Mouse (Mus musculus) embryonic facial prominence, embryonic 14.5 days (tissue): Measurements from ENCODE around the gene Elovl7. TPM values are rescaled to one million over a fixed set of nuclear protein-coding genes. Genes with fewer than 3 reads are reported as not detected.
A peak's percentile ranks its signal among the peaks of the same experiment; 100 is the strongest.

Experiments
- ATAC-seq: fragments of 200-750 bp; cut with Nextera tagmentation; 2 replicates; pipeline ENCODE4 v1.8.0; 2017; ENCODE audit warnings: low read depth, moderate number of reproducible peaks, moderate TSS enrichment
- DNase-seq: peaks from one replicate; pipeline ENCODE4 v3.0.0-alpha.2; 2015; ENCODE audit warnings: low spot score
- H3K27ac ChIP-seq: fragments of 300-500 bp; sonication (generic); replicated peaks from 2 replicates; pipeline ENCODE4 v1.5.1; 2014; ENCODE audit warnings: low read depth, mild to moderate bottlenecking, low read length, moderate library complexity
- H3K27me3 ChIP-seq: fragments of 300-500 bp; sonication (generic); replicated peaks from 2 replicates; pipeline ENCODE4 v1.6.1; 2014; ENCODE audit warnings: low read length; ENCODE audit not compliant: control insufficient read depth, insufficient read depth
- H3K36me3 ChIP-seq: fragments of 300-500 bp; sonication (generic); 2 replicates; pipeline ENCODE4 v1.6.1; 2014; ENCODE audit warnings: low read length, mixed read lengths; ENCODE audit not compliant: control insufficient read depth, insufficient read depth
- H3K4me1 ChIP-seq: fragments of 300-500 bp; sonication (generic); 2 replicates; pipeline ENCODE4 v1.6.1; 2014; ENCODE audit warnings: antibody characterized with exemption, low read length; ENCODE audit not compliant: control insufficient read depth, insufficient read depth
- H3K4me2 ChIP-seq: fragments of 300-500 bp; sonication (generic); 2 replicates; pipeline ENCODE4 v1.6.1; 2014; ENCODE audit warnings: low read depth, mild to moderate bottlenecking, low read length, moderate library complexity, mixed read lengths
- H3K4me3 ChIP-seq: fragments of 300-500 bp; sonication (generic); 2 replicates; pipeline ENCODE4 v1.5.1; 2014; ENCODE audit warnings: low read depth, mild to moderate bottlenecking, low read length
- H3K9ac ChIP-seq: fragments of 300-500 bp; sonication (generic); 2 replicates; pipeline ENCODE4 v1.6.1; 2014; ENCODE audit warnings: low read depth, mild to moderate bottlenecking, low read length, moderate library complexity, mixed read lengths
- H3K9me3 ChIP-seq: fragments of 300-500 bp; sonication (generic); 2 replicates; pipeline ENCODE4 v1.6.1; 2016; ENCODE audit warnings: low read length; ENCODE audit not compliant: control insufficient read depth
- WGBS: fragments of 180-500 bp; shearing (Covaris S2); extraction: QIAGEN DNeasy Blood & Tissue Kit; methylation state at CpG from one replicate; pipeline ENCODE4 v1.1.7; 2014; 5-methylcytosine and 5-hydroxymethylcytosine counted together
- polyA plus RNA-seq: library from polyadenylated mRNA; unstranded; fragments of >200 nt; fragmentation: Nextera tagmentation; extraction: Ambion mirVana; gene quantifications from 2 replicates; pipeline ENCODE4 v1.2.1, GENCODE M21; 2014

The Elovl7 gene
- polyA plus RNA-seq, 1 experiment from 2014 or later: 4.2 TPM

DNA sequence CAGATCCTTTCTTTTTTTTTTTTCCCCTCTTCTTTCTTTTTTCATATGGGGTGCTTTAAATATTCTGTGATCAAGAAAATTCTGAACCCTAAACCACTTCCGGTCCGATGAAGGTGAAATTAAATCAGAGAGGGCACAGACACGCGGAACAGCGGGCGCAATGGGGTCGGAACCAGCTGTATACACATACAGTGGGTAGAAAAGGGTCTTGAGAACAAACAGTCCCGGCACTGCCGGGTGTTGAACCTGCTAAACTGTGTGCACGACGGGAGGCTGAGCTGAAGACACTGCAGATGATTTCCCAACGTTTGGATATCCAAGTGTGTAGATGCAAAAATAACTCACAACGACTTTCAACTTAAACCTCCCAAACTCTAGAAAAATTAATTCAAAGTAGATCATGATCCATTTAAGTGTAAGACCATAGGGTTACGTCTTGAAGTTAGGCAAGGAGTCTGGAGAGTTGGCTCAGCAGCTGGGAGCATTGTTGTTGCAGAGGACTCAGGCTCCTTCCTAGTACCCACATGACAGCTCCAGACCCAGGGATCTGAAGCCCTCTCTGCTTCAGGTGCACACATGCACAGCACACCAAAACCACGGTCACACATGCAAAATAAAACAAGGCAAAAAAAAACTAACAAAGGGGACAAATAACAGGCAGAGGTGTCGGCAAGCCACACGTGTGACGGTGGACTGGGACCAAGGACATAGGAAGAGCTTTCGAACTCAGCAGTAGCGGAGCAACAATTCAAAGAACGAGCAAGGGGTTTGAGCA, 114.4 kb downstream of the Elovl7 start:
- Histone ChIP-seq H3K4me1 (no peaks in the 10 kb centered on the region), H3K27ac (no peak overlapping the region), H3K36me3 (no peaks in the 10 kb centered on the region), H3K9me3 (no peaks in the 10 kb centered on the region), H3K27me3 (no peaks in the 10 kb centered on the region), H3K9ac (no peak overlapping the region), H3K4me2 (no peak overlapping the region), H3K4me3 (no peak overlapping the region)
- 89% methylated on average over 21 of the region's 21 CpGs for WGBS
- DNase-seq (no peak), ATAC-seq (no peak)

DNA sequence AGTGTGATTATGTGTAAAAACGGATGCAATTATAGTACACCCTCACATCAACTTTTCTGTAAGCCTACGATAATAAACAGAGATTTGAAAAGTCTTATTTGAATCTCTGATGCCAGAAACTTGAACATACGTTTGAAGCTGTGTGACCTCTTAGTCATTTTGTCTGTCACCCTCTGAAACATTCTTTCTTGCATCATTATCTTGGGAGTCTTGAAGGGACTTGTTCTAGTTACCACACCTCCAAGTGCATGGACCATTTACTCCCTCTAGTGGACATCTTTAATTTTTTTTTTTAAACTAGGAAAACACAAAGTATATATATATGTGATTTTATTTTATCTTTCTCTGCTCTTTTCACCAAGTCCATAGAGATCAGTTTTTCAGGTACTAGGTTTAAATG, 115.5 kb downstream of the Elovl7 start:
- Histone ChIP-seq H3K36me3 (no peaks in the 10 kb centered on the region), H3K4me3 (no peak overlapping the region), H3K4me1 (no peaks in the 10 kb centered on the region), H3K27me3 (no peaks in the 10 kb centered on the region), H3K4me2 (no peak overlapping the region), H3K9ac (no peak overlapping the region), H3K9me3 (no peaks in the 10 kb centered on the region), H3K27ac (no peak overlapping the region)
- ATAC-seq (no peak), DNase-seq (peak; percentile 17)
- WGBS: 63% methylated on average over 3 of the region's 3 CpGs

Other genes starting within 250 kb of the Elovl7 start
- gene Smim15, start 170.0 kb upstream of the Elovl7 start, polyA plus RNA-seq: 56.5 and 57.1 TPM in 2 replicates
- 62.6 and 65.2 TPM in 2 replicates for gene Ndufaf2, start 55.8 kb upstream of the Elovl7 start, polyA plus RNA-seq
- 16.1 and 17.0 TPM in 2 replicates for gene Ercc8, start 55.7 kb upstream of the Elovl7 start, polyA plus RNA-seq
- 5.6 and 7.4 TPM in 2 replicates for gene Depdc1b, start 101.9 kb downstream of the Elovl7 start, polyA plus RNA-seq
- gene Pde4d, start 235.5 kb downstream of the Elovl7 start, polyA plus RNA-seq: 13.6 and 14.0 TPM in 2 replicates